Mouse (Mus musculus): ENCODE measurements at regions not wholly inside any gene's neighbourhood (a gene's known extent, or its start where the extent isn't known, plus 50 kb on each side); places are given as distances from the start of the nearest gene placed in this dataset.
A peak's percentile ranks its signal among the peaks of the same experiment; 100 is the strongest.

DNA sequence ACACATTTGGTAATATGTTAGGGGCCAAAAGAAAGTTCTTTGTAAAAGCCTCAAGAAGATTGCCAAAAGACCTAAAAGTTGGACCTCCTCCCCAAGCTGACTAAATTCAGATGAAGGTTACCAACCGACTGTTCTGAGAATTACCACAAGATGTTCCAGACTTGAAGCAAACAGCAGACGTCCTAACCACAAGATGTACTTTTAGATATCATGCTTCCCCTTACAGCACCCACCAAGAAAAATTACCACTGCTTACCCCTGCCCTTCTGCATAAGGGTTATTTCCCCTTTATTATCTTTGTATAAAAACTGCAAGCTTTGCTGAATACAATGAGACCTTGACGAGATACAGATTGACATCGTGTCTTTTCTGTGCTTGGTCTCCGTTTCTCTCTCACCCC, 121.6 kb upstream of the Cst10 start:
- no peak for DNase-seq (ENCODE audit: low read depth, low spot score)

DNA sequence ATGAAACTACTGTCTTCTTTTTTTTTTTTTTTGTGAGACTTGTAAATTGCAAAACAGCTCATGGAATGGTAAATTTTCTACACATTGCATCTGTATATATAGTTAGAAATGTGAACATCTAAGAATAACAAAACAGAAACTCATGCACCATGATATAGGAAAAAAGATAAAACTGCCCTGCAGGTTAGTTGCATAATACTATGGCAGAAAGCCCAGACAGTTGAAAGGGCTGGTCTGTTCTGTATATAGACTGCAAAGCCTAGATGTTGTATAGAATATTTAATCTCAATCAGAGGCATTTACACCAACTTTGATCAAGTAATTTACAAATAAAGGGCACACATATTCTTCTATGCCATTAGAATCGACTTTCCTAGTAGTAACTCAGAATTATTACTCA, 120.7 kb upstream of the Cst10 start:
- no peak for DNase-seq (ENCODE audit: low read depth, low spot score)

DNA sequence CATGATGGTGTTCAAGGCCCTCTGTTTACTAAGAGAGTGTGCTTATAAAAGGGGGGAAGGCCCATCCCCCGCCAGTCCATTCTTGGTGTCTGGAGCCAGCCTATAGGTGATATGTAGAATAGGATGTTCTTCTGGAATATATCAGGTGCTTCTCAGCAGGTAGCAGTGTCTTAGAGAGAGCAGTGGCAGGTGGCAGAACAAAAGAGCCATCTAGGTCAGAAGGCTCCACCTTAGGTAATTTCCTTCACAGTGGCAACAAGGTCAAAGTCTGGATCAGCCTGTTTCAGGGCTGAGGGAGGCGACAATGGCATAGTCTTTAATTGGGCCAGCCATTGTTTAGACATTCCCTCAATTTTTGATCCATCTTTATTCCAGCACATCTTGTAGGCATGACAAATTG, 107.9 kb upstream of the Cst10 start:
- DNase-seq (ENCODE audit: low read depth, low spot score): peak; percentile 57

DNA sequence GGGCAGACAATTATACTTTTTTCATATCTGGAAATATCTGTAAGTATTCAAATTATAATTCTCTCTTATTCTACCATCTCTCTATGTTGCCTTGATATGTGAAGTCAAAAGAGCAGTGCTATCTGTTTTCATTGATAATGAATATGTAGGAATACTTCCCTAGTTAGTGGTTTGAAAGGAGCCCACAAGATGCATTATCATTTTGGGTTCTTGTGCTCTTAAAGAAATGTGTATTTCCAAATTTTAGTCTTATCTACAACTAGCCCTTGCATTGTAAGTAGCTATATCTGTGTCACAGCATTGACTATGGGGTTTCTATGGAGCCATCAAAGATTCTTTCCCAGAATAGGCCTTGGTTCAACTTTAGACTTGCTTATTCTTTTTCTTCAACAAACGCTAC, 99.3 kb upstream of the Cst10 start:
- DNase-seq (ENCODE audit: low read depth, low spot score): no peak

DNA sequence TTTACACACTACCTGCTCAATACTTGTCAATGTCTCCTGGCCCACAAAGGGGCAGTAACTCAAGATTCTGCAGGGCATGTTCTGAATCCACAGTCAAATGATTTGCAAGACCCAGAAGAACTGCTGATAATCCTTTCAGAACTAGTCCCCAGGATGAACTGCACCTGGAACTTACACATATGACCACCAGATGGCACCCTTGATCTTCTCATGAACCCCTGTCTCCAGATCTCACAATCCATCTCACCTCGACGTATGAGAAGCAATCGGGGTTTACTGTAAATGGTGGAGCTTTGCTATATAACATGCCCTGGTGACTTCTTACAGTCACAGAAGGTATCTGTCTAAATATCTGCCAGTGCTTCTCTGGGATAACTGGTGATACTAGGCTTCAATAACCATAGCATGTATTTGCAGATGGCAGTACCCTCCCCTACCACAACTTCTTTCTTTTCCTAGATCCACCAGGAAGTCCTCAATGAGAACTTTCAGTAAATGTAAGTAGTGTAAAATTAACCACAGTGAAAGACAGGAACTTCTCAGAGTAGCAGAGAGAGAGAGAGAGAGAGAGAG, 54.5 kb upstream of the Cst10 start:
- DNase-seq (ENCODE audit: low read depth, low spot score): peak; percentile 76

All from R1 (cell line).